Mouse (Mus musculus) ES-E14 (cell line): ENCODE measurements around the gene Agmat.

Experiments used
- CHD2 ChIP-seq: IDR thresholded peaks from 2 replicates; pipeline ENCODE4 v1.6.1; 2014; ENCODE audit warnings: mild to moderate bottlenecking, low read depth, low read length, inconsistent platforms
- ZC3H11A ChIP-seq: IDR thresholded peaks from 2 replicates; pipeline ENCODE4 v1.6.1; 2012; ENCODE audit warnings: low read depth, mild to moderate bottlenecking, inconsistent platforms, low read length, borderline replicate concordance

DNA sequence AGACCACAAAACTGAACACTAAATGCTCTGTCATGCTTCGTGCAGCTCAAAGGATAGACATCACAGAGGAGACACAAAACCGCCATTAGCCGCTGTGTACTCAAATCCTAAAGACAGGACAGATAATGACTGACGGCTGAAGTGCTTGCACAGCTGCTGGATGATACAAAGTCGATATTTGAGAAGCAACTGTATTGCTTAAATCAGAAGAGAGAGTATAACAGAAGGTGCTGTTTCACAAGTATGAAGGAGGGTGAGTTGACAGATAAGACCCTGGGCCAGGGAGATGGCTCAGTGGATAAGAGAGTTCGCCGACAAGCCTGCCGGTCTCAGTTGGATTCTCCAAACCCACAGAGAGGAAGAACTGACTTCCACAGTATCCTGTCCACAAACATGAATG is 25.4 kb downstream of the Agmat start:
- TF ChIP-seq CHD2 (no peak), ZC3H11A (no peak)
